Mouse (Mus musculus) urinary bladder, postnatal 25 days (tissue): ENCODE results near the gene 2310034G01Rik.
A peak's percentile ranks its signal among the peaks of the same experiment; 100 is the strongest.

Experiments
- DNase-seq: peaks from one replicate; pipeline ENCODE4 v3.0.0; 2022; ENCODE audit warnings: low spot score

The 2310034G01Rik gene

GRCm38 (mm10) chr19:46357344-46358280 is 7.5 kb upstream of the 2310034G01Rik start:
- DNase-seq: no peak

- peak; percentile 71 for DNase-seq
These were observed 6.6 kb upstream of the 2310034G01Rik start for GRCm38 (mm10) chr19:46356701-46357138.

- DNase-seq: peak; percentile 15
These were observed 552 bp downstream of the 2310034G01Rik start for GRCm38 (mm10) chr19:46349550-46349949.

GRCm38 (mm10) chr19:46348761-46349458 is 1.2 kb downstream of the 2310034G01Rik start:
- peak; percentile 69 for DNase-seq

GRCm38 (mm10) chr19:46347936-46348668 is 2.0 kb downstream of the 2310034G01Rik start:
- DNase-seq: no peak

GRCm38 (mm10) chr19:46347146-46347545 is 3.0 kb downstream of the 2310034G01Rik start:
- DNase-seq: no peak

- DNase-seq: no peak
These were observed 5.2 kb downstream of the 2310034G01Rik start for GRCm38 (mm10) chr19:46344710-46345419.

- no peak for DNase-seq
These were observed 10.7 kb downstream of the 2310034G01Rik start for GRCm38 (mm10) chr19:46339287-46339971.

- DNase-seq: no peak
These were observed 11.2 kb downstream of the 2310034G01Rik start for GRCm38 (mm10) chr19:46338942-46339286.

GRCm38 (mm10) chr19:46338331-46338936 is 11.7 kb downstream of the 2310034G01Rik start, which contains the start of gene Cuedc2:
Gene Cuedc2 (minus strand): TSS chr19:46338702.
- DNase-seq: peak; percentile 95

- DNase-seq: no peak
These were observed 12.3 kb downstream of the 2310034G01Rik start for GRCm38 (mm10) chr19:46337719-46338330.

GRCm38 (mm10) chr19:46333906-46334305 is 16.2 kb downstream of the 2310034G01Rik start:
- DNase-seq: no peak

- no peak for DNase-seq
These were observed 17.3 kb downstream of the 2310034G01Rik start for GRCm38 (mm10) chr19:46332721-46333339.

GRCm38 (mm10) chr19:46331936-46332335 is 18.2 kb downstream of the 2310034G01Rik start:
- no peak for DNase-seq

- DNase-seq: no peak
These were observed 18.8 kb downstream of the 2310034G01Rik start for GRCm38 (mm10) chr19:46331326-46331725.

GRCm38 (mm10) chr19:46330696-46331095 is 19.4 kb downstream of the 2310034G01Rik start:
- no peak for DNase-seq

- peak; percentile 78 for DNase-seq
These were observed 20.2 kb downstream of the 2310034G01Rik start for GRCm38 (mm10) chr19:46329951-46330350.

GRCm38 (mm10) chr19:46329031-46329641 is 21.0 kb downstream of the 2310034G01Rik start:
- no peak for DNase-seq
